Mouse (Mus musculus): ENCODE data around the gene Ypel1.

Gene Ypel1

DNA sequence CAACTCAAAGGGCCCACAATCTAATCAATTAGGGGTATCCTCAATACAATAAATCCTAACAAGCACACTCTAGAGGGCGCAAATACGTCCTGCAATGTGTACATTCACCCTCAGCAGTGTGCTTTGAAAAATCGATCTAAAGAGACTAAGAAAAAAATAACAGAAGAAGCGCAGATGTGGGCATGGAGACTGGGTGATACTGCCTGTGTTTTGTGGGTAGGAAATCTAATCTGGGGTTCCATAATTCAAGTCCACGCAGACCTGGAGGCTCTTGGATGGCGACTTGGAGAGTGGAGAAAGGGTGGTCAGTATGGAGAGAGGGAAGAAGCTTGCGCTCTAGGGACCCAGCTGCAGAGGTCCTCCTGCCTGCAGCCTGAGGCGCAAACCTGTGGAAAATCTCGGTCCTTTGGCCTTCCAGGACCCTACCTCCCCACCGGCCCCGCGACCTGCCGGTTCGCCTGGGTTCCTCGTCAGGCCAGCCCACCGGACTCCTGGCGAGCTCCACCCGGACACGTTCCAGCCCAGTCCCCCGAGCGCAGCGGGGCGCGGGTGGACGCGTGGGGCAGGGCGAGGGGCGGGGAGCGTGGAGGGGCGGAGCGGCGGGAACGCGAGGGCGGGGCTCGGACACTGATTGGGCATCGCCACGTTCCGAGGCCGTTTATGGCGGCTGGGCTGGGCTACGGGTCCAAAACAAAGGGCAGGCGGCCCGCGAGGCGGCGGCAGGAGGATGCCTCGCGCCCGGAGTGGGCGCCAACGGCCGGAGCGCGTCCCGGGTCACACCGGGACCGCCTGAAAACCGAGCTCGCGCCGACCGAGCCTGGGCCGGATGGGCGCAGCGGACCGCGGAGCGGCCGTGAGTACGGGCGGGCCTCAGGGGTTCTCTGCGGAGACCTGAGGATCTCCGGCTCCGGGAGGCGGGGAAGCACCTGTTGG is at the start of gene Ypel1:
Ypel1 (plus strand) TSS at position 186 of the 933 bp plus-strand sequence.
- peak; percentile 85 to 89 for DNase-seq (ENCODE audit: low spot score in 2 of 2)

GRCm38 (mm10) chr16:17024469-17025148 is 44.9 kb upstream of the Ypel1 start:
- no peak for DNase-seq (ENCODE audit: low spot score in 2 of 2)

DNA sequence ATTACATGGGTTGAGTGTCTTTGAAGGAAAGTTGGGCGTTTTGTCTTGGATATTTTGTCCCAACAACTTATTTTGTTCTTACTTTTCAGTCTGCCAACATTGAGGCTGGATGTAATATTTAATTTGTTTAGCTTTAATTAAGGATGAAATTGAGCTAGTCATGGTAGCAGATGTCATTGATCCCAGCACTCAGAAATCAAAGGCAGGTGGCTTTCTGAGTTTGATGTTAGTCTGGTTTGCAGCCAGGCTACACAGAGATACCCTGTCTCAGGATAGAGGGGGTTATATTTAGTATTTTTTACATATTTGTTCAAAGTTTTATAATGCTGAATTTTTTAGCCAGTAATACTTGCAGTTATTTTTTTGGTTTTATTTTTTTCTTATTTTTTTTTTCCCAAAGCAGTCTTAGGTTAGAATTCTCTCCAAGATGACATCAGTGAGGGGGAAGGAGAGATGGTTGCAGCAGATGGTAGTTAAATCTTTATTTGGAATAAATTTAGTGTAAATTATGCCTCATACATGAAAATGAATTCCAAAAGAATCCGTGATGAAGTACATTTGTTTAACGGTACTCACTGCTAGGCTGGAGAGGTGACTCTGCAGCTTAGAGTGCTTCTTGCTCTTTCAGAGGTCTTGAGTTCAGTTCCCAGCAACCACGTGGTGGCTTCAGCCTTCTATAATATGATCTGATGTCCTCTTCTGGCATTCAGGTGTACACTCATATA is 39.4 kb upstream of the Ypel1 start:
- no peak for DNase-seq (ENCODE audit: low spot score in 2 of 2)

DNA sequence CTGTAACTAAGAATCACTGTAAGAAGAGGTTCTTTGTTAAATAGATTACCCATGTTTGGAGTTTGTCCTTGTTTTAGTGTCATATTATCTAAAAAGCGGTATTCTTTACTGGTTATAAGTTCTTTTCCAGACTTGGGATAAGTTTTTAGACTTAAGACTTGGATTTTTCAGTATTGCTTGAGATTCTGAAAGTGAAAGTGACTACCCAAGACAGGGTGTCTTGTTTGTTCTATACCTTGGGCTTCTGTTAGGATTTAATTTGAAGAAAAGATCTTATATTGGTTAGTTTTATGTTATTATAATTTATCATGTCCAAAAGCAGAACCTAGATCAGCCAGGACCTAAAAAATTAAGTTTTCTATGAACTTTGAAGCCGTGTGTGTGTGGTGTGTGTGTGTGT is 35.7 kb upstream of the Ypel1 start:
- no peak for DNase-seq (ENCODE audit: low spot score in 2 of 2)

DNA sequence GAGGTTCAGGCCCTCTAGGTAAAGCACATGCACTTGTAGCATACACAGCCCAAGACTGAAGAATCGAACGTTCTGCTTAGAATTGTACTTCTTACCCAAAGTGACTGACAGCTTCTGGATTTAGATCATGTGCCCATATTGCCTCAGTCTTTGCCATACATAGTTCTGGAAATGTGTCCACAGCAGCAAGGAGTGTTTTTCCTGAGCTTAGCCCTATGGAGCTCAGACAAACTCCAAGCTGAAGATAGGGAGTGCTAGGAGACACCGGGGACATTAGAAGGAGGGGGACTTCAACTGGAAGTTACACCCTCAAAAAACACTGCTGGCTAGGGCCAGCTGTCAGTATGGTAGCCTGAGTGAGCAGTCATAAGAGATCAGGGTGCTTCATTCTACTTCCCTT is 28.8 kb upstream of the Ypel1 start:
- DNase-seq (ENCODE audit: low spot score in 2 of 2): no peak

DNA sequence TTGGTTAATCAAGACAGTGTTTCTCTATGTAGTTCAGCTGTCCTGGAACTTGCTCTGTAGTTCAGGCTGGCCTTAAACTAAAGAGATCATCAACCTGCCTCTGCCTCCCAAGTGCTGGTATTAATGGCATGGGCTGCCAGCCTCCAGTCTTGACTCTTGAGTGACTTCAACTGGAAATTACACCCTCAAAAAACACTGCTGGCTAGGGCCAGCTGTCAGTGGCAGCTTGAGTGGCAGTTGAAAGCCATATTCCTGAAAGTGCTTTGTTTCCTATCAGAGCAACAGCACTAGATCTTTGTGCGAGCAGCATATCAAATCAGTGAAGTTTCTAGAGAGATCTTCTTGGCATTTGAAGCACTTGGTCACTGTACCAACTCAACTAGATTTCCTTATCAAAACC is 28.1 kb upstream of the Ypel1 start:
- no peak for DNase-seq (ENCODE audit: low spot score in 2 of 2)

- no peak for DNase-seq (ENCODE audit: low spot score in 2 of 2)
These were observed 25.2 kb upstream of the Ypel1 start for GRCm38 (mm10) chr16:17044320-17044719.

DNA sequence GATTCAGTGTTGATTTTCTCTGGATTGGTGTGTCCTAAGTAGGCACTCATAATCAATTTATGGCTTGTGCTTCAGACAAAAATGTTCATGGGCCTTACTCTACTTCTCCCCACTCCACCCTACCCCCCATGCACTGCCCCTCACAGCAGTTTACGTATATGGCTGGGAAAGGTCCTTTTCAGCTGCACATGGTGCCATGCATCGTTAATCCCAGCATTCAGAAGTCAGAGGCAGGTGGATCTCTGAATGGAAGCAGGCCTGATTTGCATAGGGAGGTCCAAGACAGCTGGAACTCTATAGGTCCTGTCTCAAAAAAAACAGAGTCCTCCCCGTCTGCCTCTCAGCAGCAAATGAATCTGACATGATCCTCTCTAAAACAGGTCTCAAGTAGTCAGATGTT is 24.2 kb upstream of the Ypel1 start:
- DNase-seq (ENCODE audit: low spot score in 2 of 2): no peak

DNA sequence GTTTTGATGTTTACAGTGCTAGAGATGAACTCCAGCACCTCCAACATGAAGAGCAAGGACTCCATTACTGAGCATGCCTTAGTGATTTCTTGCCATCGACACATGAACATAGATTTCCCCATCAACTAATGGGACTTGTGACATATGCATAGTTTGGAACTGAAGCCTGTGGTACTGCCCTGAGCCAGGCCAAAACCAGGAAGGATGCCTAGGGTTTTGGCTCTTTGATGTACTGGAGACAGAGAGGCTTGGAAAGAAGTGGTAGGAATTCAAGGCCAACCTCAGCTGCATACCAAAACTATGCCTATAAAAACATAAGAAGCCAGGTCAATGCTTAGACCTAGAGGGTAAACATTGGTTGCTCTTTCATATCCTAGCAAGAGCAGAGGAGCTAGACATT is 19.6 kb upstream of the Ypel1 start:
- no peak for DNase-seq (ENCODE audit: low spot score in 2 of 2)

GRCm38 (mm10) chr16:17052087-17052486 is 17.4 kb upstream of the Ypel1 start:
- DNase-seq (ENCODE audit: low spot score in 2 of 2): no peak

- DNase-seq (ENCODE audit: low spot score in 2 of 2): no peak
These were observed 15.6 kb upstream of the Ypel1 start for GRCm38 (mm10) chr16:17053903-17054302.

GRCm38 (mm10) chr16:17055584-17055983 is 13.9 kb upstream of the Ypel1 start:
- DNase-seq (ENCODE audit: low spot score in 2 of 2): no peak

DNA sequence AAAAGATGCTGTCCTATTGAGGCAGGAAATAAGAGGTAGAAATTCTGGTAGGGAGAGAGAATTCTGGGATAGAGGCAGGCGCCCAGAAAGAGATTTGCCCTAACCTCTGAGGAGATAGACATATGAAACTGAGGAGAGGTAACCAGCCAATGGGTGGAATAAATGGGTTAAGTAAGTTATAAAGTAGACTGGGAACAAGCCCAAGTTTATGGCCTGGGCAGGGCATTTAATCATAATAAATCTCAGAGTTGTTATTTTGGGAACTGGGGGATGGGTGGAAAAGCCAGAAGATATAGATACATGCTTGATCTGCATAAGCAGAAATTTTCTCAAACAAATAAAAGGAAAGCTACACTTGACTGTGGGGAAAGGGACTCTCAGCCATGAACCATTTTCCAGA is 7.2 kb upstream of the Ypel1 start:
- no peak for DNase-seq (ENCODE audit: low spot score in 2 of 2)

DNA sequence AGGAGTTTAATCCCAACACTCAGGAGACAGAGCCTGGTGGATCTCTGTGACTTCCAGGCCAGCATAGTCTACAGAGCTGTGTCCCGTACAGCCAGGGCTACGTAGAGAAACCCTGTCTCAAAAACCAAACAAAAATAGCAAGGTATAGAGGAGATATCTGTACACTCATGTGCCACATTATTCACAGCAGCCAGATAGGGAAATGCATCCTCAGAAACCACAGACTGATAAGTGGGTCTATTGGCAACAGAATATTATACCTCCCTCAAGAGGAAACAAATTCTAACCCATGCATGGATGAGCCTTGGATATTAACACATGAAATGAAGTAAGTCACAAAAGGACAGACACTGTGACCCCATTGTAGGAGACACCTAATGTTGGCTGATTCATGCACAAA is 1.9 kb upstream of the Ypel1 start:
- no peak for DNase-seq (ENCODE audit: low spot score in 2 of 2)

DNA sequence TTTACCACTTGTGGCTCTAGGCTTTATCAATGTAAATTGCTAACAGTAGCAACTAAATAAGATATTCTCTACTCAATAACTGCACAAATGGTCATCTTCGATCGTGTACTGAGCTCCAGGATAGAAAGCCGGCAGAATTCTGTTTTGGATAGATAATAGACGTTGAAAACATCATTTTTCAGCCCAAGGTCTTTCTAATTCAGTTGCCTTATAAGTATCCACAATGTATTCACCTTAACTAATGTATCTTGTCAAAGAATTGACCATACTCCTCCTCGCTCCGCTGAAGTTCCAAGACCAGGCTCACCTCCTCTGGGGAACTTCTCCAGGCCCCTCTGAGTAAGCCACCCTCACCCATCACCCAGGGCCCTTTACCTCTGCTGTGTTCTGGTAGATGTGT is 1.2 kb downstream of the Ypel1 start:
- no peak for DNase-seq (ENCODE audit: low spot score in 2 of 2)

DNA sequence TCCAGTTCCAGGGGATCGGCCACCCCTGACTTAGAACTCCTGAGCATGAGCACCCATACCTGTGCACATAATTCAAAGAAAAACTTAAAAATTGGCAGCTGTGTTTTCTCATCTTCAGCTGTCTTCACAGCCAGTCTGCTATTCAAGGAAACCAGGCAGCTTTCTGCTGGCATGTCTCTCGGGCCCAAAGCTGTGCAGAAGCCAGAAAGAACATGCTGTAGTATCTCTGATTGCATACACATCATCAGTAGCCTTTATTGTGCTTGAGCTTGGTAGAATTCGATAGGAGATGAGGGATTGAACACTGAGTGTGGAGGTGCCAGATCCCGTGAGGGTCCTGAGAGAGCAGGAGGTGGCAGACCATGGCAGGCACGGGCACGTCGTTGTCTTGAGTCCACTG is 3.5 kb downstream of the Ypel1 start:
- no peak for DNase-seq (ENCODE audit: low spot score in 2 of 2)

GRCm38 (mm10) chr16:17076301-17076700 is 6.8 kb downstream of the Ypel1 start:
- no peak for DNase-seq (ENCODE audit: low spot score in 2 of 2)

DNA sequence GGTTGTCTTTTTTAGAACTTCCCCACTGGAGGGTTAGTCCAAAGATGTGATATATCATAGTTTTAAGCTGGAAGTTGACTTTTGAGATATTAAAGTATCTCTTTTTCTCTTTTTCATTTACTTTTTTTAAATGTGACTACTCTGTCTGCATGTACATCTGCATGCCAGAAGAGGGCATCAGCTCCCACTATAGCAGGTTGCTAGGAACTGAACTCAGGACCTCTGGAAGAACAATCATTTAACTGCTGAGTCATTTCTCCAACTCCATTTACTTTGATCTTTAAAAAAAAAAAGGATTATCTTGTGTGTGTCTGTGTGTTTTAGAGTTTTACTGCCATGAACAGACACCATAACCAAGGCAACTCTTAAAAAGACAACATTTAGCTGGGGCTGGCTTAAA is 7.4 kb downstream of the Ypel1 start:
- no peak for DNase-seq (ENCODE audit: low spot score in 2 of 2)

GRCm38 (mm10) chr16:17078101-17078500 is 8.6 kb downstream of the Ypel1 start:
- DNase-seq (ENCODE audit: low spot score in 2 of 2): no peak

GRCm38 (mm10) chr16:17082121-17082792 is 12.8 kb downstream of the Ypel1 start:
- no peak for DNase-seq (ENCODE audit: low spot score in 2 of 2)

GRCm38 (mm10) chr16:17085636-17086035 is 16.1 kb downstream of the Ypel1 start:
- DNase-seq (ENCODE audit: low spot score in 2 of 2): no peak

- no peak for DNase-seq (ENCODE audit: low spot score in 2 of 2)
These were observed 16.7 kb downstream of the Ypel1 start for GRCm38 (mm10) chr16:17086241-17086640.
